Mouse (Mus musculus): ENCODE results near the gene Trarg1. TPM values are rescaled to one million over a fixed set of nuclear protein-coding genes. Genes with fewer than 3 reads are reported as not detected.

Gene Trarg1
- polyA plus RNA-seq, 1 experiment = 0.19 TPM

DNA sequence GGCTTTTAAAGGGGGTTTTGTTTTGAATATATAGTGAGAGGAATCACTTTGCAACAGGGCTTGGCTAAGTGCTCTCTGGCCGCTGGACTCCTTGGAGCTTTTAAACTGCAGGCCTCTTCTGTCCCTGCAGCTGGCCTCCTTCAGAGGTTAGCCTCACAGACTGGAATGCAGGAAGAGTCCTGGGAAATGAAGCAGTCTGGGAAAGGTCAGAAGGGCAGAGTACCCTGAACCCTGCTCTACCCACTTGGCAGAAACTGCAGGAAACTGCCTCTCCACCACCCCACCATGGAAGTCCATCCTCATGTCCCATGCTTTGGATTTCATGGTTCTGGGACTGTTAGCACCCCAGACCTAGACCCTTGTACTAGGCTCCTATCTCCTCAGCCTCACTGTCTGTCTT is 29.3 kb downstream of the Trarg1 start:
- Histone ChIP-seq H3K4me3 (ENCODE audit: control insufficient read depth, low read depth, low read length) (no peak overlapping the region), H3K27ac (ENCODE audit: control insufficient read depth, insufficient read depth, low read depth, low read length) (no peak overlapping the region), H3K4me1 (ENCODE audit: control insufficient read depth, insufficient read depth, low read length) (peaks cover 7% of the 10 kb centered on the region), H3K27me3 (ENCODE audit: control insufficient read depth, insufficient read depth, low read length) (no peaks in the 10 kb centered on the region), H3K36me3 (ENCODE audit: control insufficient read depth, insufficient read depth, low read length) (no peaks in the 10 kb centered on the region)
- TF ChIP-seq POLR2A (IDR thresholded peaks at IDR 0.05; ENCODE audit: control insufficient read depth, low read depth, low read length) = no peak
- no peak for TF ChIP-seq CTCF (IDR thresholded peaks at IDR 0.05; ENCODE audit: control insufficient read depth, insufficient read depth, insufficient replicate concordance, low read depth, low read length)

GRCm38 (mm10) chr11:76709625-76710452 is 30.2 kb downstream of the Trarg1 start:
- H3K4me3 ChIP-seq (ENCODE audit: control insufficient read depth, low read depth, low read length) = no peak overlapping the region

GRCm38 (mm10) chr11:76717000-76717399 is 37.4 kb downstream of the Trarg1 start:
- Histone ChIP-seq H3K4me1 (ENCODE audit: control insufficient read depth, insufficient read depth, low read length) (no peaks in the 10 kb centered on the region), H3K4me3 (ENCODE audit: control insufficient read depth, low read depth, low read length) (no peak overlapping the region), H3K27me3 (ENCODE audit: control insufficient read depth, insufficient read depth, low read length) (no peaks in the 10 kb centered on the region), H3K36me3 (ENCODE audit: control insufficient read depth, insufficient read depth, low read length) (no peaks in the 10 kb centered on the region), H3K27ac (ENCODE audit: control insufficient read depth, insufficient read depth, low read depth, low read length) (no peak overlapping the region)
- TF ChIP-seq POLR2A (IDR thresholded peaks at IDR 0.05; ENCODE audit: control insufficient read depth, low read depth, low read length) (no peak), CTCF (IDR thresholded peaks at IDR 0.05; ENCODE audit: control insufficient read depth, insufficient read depth, insufficient replicate concordance, low read depth, low read length) (no peak)

More at GRCm38 (mm10) chr11:76709625-76710452, 30.2 kb downstream of the Trarg1 start:
- Histone ChIP-seq H3K36me3 (ENCODE audit: control insufficient read depth, insufficient read depth, low read length) (no peaks in the 10 kb centered on the region), H3K27me3 (ENCODE audit: control insufficient read depth, insufficient read depth, low read length) (no peaks in the 10 kb centered on the region), H3K4me1 (ENCODE audit: control insufficient read depth, insufficient read depth, low read length) (peaks cover 7% of the 10 kb centered on the region), H3K27ac (ENCODE audit: control insufficient read depth, insufficient read depth, low read depth, low read length) (no peak overlapping the region)
- TF ChIP-seq POLR2A (IDR thresholded peaks at IDR 0.05; ENCODE audit: control insufficient read depth, low read depth, low read length) (no peak), CTCF (IDR thresholded peaks at IDR 0.05; ENCODE audit: control insufficient read depth, insufficient read depth, insufficient replicate concordance, low read depth, low read length) (no peak)

- Histone ChIP-seq H3K4me3 (ENCODE audit: control insufficient read depth, low read depth, low read length) (no peak overlapping the region), H3K4me1 (ENCODE audit: control insufficient read depth, insufficient read depth, low read length) (no peaks in the 10 kb centered on the region), H3K36me3 (ENCODE audit: control insufficient read depth, insufficient read depth, low read length) (no peaks in the 10 kb centered on the region), H3K27me3 (ENCODE audit: control insufficient read depth, insufficient read depth, low read length) (no peaks in the 10 kb centered on the region), H3K27ac (ENCODE audit: control insufficient read depth, insufficient read depth, low read depth, low read length) (no peak overlapping the region)
- no peak for TF ChIP-seq CTCF (IDR thresholded peaks at IDR 0.05; ENCODE audit: control insufficient read depth, insufficient read depth, insufficient replicate concordance, low read depth, low read length)
- TF ChIP-seq POLR2A (IDR thresholded peaks at IDR 0.05; ENCODE audit: control insufficient read depth, low read depth, low read length) = no peak
These were observed 44.3 kb downstream of the Trarg1 start for GRCm38 (mm10) chr11:76723911-76724310.

GRCm38 (mm10) chr11:76728093-76728492 is 48.5 kb downstream of the Trarg1 start:
- Histone ChIP-seq H3K27ac (ENCODE audit: control insufficient read depth, insufficient read depth, low read depth, low read length) (no peak overlapping the region), H3K36me3 (ENCODE audit: control insufficient read depth, insufficient read depth, low read length) (peaks cover 4% of the 10 kb centered on the region), H3K27me3 (ENCODE audit: control insufficient read depth, insufficient read depth, low read length) (no peaks in the 10 kb centered on the region), H3K4me1 (ENCODE audit: control insufficient read depth, insufficient read depth, low read length) (no peaks in the 10 kb centered on the region), H3K4me3 (ENCODE audit: control insufficient read depth, low read depth, low read length) (no peak overlapping the region)
- TF ChIP-seq POLR2A (IDR thresholded peaks at IDR 0.05; ENCODE audit: control insufficient read depth, low read depth, low read length) (no peak), CTCF (IDR thresholded peaks at IDR 0.05; ENCODE audit: control insufficient read depth, insufficient read depth, insufficient replicate concordance, low read depth, low read length) (no peak)

GRCm38 (mm10) chr11:76730650-76731049 is 51.0 kb downstream of the Trarg1 start:
- no peak for TF ChIP-seq POLR2A (IDR thresholded peaks at IDR 0.05; ENCODE audit: control insufficient read depth, low read depth, low read length)
- Histone ChIP-seq H3K4me1 (ENCODE audit: control insufficient read depth, insufficient read depth, low read length) (no peaks in the 10 kb centered on the region), H3K27me3 (ENCODE audit: control insufficient read depth, insufficient read depth, low read length) (no peaks in the 10 kb centered on the region), H3K27ac (ENCODE audit: control insufficient read depth, insufficient read depth, low read depth, low read length) (no peak overlapping the region), H3K4me3 (ENCODE audit: control insufficient read depth, low read depth, low read length) (no peak overlapping the region), H3K36me3 (ENCODE audit: control insufficient read depth, insufficient read depth, low read length) (peaks cover 4% of the 10 kb centered on the region)

DNA sequence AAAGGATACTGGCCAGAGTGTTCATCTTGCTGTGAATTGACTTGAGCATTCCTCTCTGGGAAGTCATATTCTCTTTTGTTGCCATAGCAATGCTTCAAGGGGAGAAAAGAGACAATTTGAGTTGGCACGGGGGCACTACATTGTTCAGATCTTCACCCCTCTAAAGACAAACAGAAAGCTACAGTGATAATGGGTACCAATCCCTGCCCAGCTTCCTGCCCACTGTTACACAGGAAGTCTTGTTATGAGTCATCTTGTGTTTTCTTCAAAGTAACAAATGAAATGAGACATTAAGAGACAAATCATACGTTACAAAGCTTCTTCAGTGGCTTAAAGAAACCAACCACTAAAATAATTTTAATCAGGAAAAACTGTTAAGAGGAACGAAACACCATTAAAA is 55.0 kb downstream of the Trarg1 start:
- H3K4me3 ChIP-seq (ENCODE audit: control insufficient read depth, low read depth, low read length) = no peak overlapping the region

More for the DNA sequence above, 55.0 kb downstream of the Trarg1 start:
- Histone ChIP-seq H3K4me1 (ENCODE audit: control insufficient read depth, insufficient read depth, low read length) (no peaks in the 10 kb centered on the region), H3K36me3 (ENCODE audit: control insufficient read depth, insufficient read depth, low read length) (peaks cover 3% of the 10 kb centered on the region; the same call in 1 of the 2 replicates), H3K27me3 (ENCODE audit: control insufficient read depth, insufficient read depth, low read length) (no peaks in the 10 kb centered on the region), H3K27ac (ENCODE audit: control insufficient read depth, insufficient read depth, low read depth, low read length) (no peak overlapping the region)
- no peak for TF ChIP-seq POLR2A (IDR thresholded peaks at IDR 0.05; ENCODE audit: control insufficient read depth, low read depth, low read length)
- no peak for TF ChIP-seq CTCF (IDR thresholded peaks at IDR 0.05; ENCODE audit: control insufficient read depth, insufficient read depth, insufficient replicate concordance, low read depth, low read length)

Measured in testis, adult 2 months (tissue).